Mouse (Mus musculus) Patski (cell line): ENCODE measurements around the gene Plxna4. TPM values are rescaled to one million over a fixed set of nuclear protein-coding genes. Genes with fewer than 3 reads are reported as not detected.

Experiments used
- ATAC-seq: fragments of 100-300 bp; one replicate; pipeline ENCODE4 v1.8.0; 2021
- CTCF ChIA-PET: fragments of 350-600 bp; sonication (Branson Sonifier 250); formaldehyde crosslinking; loops from one replicate; lab custom pipeline; 2022; ENCODE audit warnings: inconsistent platforms; lab: Charles Lee
- POLR2A ChIA-PET: fragments of 350-600 bp; sonication (Branson Sonifier 250); formaldehyde crosslinking; loops from one replicate; lab custom pipeline; 2022; ENCODE audit warnings: antibody characterized with exemption, inconsistent platforms; lab: Charles Lee
- DNase-seq: peaks from one replicate; pipeline ENCODE4 v3.0.0-alpha.2; 2011; ENCODE audit warnings: low read depth, low spot score
- H3K27me3 ChIP-seq: fragments of 371-371 bp; one replicate; pipeline ENCODE4 v1.5.1; 2021
- CTCF ChIP-seq: fragments of 100-300 bp; IDR thresholded peaks from one replicate; pipeline ENCODE4 v1.5.1; 2021
- in situ Hi-C: fragments of 300-500 bp; cut with MboI; formaldehyde crosslinking; loops from 3 replicates; pipeline ENCODE4 v1.11.1; 2018; ENCODE audit warnings: low pct_unique_long_range_greater_than_20kb, mixed read lengths
- polyA plus RNA-seq: library from polyadenylated mRNA; unstranded; gene quantifications from one replicate; pipeline ENCODE4 v1.2.3, GENCODE M21; 2021

Gene Plxna4
- polyA plus RNA-seq, 1 experiment from 2014 or later, result 7.3 TPM

GRCm38 (mm10) chr6:32417351-32417750 lies 170.6 kb downstream of the Plxna4 start:
- CTCF ChIA-PET, result interaction anchor here (1.1 to 1.3 kb wide), 2 partner anchors 16 to 24 kb away, joined by 3 read pairs; no protein-coding TSS in a partner anchor
- no peaks in the 10 kb centered on the region for H3K27me3 ChIP-seq
- ATAC-seq, result no peak
- POLR2A ChIA-PET, result no interaction called here
- in situ Hi-C loops, result no loop called here
- TF ChIP-seq CTCF, result no peak
- no peak for DNase-seq

- TF ChIP-seq CTCF, result no peak
- H3K27me3 ChIP-seq, result no peaks in the 10 kb centered on the region
- no peak for DNase-seq
- CTCF ChIA-PET, result interaction anchor here (0.7 kb wide), 1 partner anchor 19 kb away, joined by 3 read pairs; no protein-coding TSS in a partner anchor
- in situ Hi-C loops, result no loop called here
- no peak for ATAC-seq
- POLR2A ChIA-PET, result no interaction called here
Observed at GRCm38 (mm10) chr6:32411325-32411724, 176.7 kb downstream of the Plxna4 start.

- H3K27me3 ChIP-seq, result no peaks in the 10 kb centered on the region
- CTCF ChIA-PET, result no interaction called here
- in situ Hi-C loops, result no loop called here
- DNase-seq (no peak), ATAC-seq (no peak)
- POLR2A ChIA-PET, result no interaction called here
- TF ChIP-seq CTCF, result no peak
Observed at GRCm38 (mm10) chr6:32409625-32410024, 178.4 kb downstream of the Plxna4 start.

GRCm38 (mm10) chr6:32407574-32408185 lies 180.3 kb downstream of the Plxna4 start:
- in situ Hi-C loops, result no loop called here
- ChIA-PET POLR2A (no interaction called here), CTCF (interaction anchor here (1.2 kb wide), 1 partner anchor 165 kb away, joined by 3 read pairs; no protein-coding TSS in a partner anchor)
- DNase-seq (no peak), ATAC-seq (no peak)
- no peak for TF ChIP-seq CTCF
- no peaks in the 10 kb centered on the region for H3K27me3 ChIP-seq

- ATAC-seq (no peak), DNase-seq (no peak)
- H3K27me3 ChIP-seq, result no peaks in the 10 kb centered on the region
- no peak for TF ChIP-seq CTCF
- ChIA-PET CTCF (interaction anchor here (1.2 kb wide), 1 partner anchor 167 kb away, joined by 3 read pairs; no protein-coding TSS in a partner anchor), POLR2A (no interaction called here)
- in situ Hi-C loops, result no loop called here
Observed at GRCm38 (mm10) chr6:32406316-32407095, 181.5 kb downstream of the Plxna4 start.

DNA sequence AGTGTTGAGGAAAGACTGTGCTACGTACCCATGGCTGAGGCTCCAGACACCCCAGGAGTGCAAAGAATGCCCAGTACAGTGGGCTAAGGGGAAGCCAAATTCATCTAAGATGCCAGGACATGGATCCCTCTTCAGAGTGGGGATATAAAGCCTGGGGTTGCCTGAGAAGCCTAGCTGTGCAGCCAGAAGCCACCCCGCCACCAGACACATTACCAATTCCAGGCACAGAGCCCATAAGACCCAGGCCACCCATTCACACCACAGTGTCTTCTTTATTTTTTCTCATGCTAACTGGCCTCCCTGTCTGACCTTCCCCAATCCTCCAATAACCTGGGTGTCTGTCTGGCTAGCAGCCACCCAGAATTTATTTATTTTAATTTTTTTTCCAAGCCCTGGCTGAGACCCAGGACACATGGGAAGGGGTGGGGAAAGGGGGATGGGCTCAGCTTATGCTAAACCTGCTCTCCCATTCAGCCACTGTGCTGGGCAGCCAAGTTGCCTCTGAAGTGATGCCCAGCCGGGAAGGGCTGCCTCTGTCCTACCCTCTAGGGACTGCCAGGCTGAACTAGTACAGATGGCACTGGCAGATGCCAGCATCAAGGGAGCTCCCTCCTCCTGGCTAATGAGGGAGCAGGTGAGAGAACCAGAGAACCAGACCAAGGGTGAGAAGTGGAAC lies 185.3 kb downstream of the Plxna4 start:
- no peak for DNase-seq
- in situ Hi-C loops, result no loop called here
- ChIA-PET POLR2A (no interaction called here), CTCF (no interaction called here)
- no peak for ATAC-seq
- no peak for TF ChIP-seq CTCF
- no peaks in the 10 kb centered on the region for H3K27me3 ChIP-seq

GRCm38 (mm10) chr6:32398261-32398660 lies 189.7 kb downstream of the Plxna4 start:
- no peak for ATAC-seq
- ChIA-PET CTCF (no interaction called here), POLR2A (interaction anchor here (0.7 kb wide), 1 partner anchor 33 kb away, joined by 3 read pairs; no protein-coding TSS in a partner anchor)
- in situ Hi-C loops, result no loop called here
- no peak for DNase-seq
- H3K27me3 ChIP-seq, result no peaks in the 10 kb centered on the region
- no peak for TF ChIP-seq CTCF

DNA sequence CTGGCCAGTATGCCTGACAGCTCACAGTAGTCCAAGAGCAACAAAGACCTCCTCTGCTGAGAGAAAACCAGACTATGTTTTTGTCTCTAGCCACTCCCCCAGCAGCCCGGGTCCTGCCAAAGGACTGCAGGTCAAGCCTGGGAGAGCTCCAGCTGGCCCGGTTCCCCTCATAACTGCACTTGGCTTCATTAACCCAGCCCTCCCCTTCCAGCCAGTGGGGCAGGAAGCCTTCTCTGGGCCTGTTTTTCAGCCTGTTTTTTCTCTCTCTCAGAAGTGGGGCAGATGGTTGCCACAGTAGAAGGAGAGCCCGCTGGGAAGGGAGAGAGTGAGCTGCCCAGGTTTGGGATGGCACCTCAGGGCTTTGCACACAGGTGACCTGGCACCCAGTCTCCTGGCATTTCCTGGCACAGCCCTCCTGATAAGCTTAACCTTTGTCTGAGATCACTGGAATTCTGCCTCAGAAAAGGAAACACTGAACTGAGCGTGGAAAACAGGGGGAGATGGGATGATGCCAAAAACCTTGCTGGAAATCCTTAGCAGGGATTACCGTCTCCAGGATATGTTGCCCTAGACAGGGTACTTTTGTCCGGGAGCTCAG lies 190.8 kb downstream of the Plxna4 start:
- ChIA-PET POLR2A (interaction anchor here (1.2 kb wide), 1 partner anchor 58 kb away, joined by 3 read pairs; no protein-coding TSS in a partner anchor), CTCF (interaction anchor here (0.9 to 1.8 kb wide), 3 partner anchors 9 to 194 kb away, joined by 3 to 5 read pairs (median 3); no protein-coding TSS in a partner anchor)
- DNase-seq (peak; percentile 88), ATAC-seq (peak; percentile 83)
- TF ChIP-seq CTCF, result no peak
- in situ Hi-C loops, result no loop called here
- H3K27me3 ChIP-seq, result no peaks in the 10 kb centered on the region

- CTCF ChIA-PET, result no interaction called here
- H3K27me3 ChIP-seq, result no peaks in the 10 kb centered on the region
- DNase-seq (no peak), ATAC-seq (no peak)
- POLR2A ChIA-PET, result no interaction called here
- in situ Hi-C loops, result no loop called here
- TF ChIP-seq CTCF, result no peak
Observed at GRCm38 (mm10) chr6:32395415-32395814, 192.6 kb downstream of the Plxna4 start.

DNA sequence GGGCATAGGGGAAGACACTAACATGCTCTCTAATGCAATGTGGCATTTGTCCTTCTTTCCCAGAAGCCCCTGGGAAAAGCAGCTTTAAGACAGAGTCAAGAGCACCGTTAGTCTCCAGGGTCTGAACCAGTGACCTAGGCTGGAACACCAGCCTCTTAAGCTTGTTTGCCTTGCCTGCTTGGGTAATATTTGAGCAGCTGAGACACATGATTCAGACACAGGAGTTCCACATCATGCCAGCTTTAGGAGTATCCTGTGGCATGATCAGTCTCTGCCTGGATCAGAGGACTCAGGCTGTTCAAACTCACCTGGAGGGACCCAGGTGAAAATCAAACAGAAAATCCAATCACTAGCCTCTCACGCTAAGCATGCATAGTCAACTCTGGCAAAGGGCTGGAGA lies 195.7 kb downstream of the Plxna4 start:
- DNase-seq (no peak), ATAC-seq (no peak)
- POLR2A ChIA-PET, result no interaction called here
- CTCF ChIA-PET, result interaction anchor here (1.2 kb wide), 1 partner anchor 64 kb away, joined by 4 read pairs; no protein-coding TSS in a partner anchor
- H3K27me3 ChIP-seq, result no peaks in the 10 kb centered on the region
- no peak for TF ChIP-seq CTCF
- in situ Hi-C loops, result no loop called here
